Mouse (Mus musculus): Measurements from ENCODE around the gene Inhba.

GRCm38 (mm10) chr13:16009766-16010465 is 1.7 kb upstream of the Inhba start:
- TF ChIP-seq POLR2A (IDR thresholded peaks at IDR 0.05; ENCODE audit: control insufficient read depth, low read depth, low read length) (no peak), CTCF (IDR thresholded peaks at IDR 0.05; ENCODE audit: control insufficient read depth, insufficient read depth, insufficient replicate concordance, low read depth, low read length) (no peak)

Measured in testis, adult 2 months (tissue).